Mouse (Mus musculus): Measurements from ENCODE around the gene Zbtb20.

- TF ChIP-seq CTCF (IDR thresholded peaks at IDR 0.05) (no peak), EP300 (IDR thresholded peaks at IDR 0.05) (no peak)
Observed at GRCm38 (mm10) chr16:43364516-43364910, 488.8 kb downstream of the Zbtb20 start.
